Mouse (Mus musculus) embryonic facial prominence, embryonic 10.5 days (tissue): ENCODE measurements at regions not wholly inside any gene's neighbourhood (a gene's known extent, or its start where the extent isn't known, plus 50 kb on each side); places are given as distances from the start of the nearest gene placed in this dataset.
"Not testable (repeated sequence)": the region's sequence is repeated elsewhere in the genome, so short reads cannot be mapped to it uniquely, and the experiment has no call there.

ENCODE experiments used
- DNase-seq: peaks from one replicate; pipeline ENCODE4 v3.0.0-alpha.2; 2017; ENCODE audit warnings: low spot score
- H3K27ac ChIP-seq: fragments of 300-500 bp; sonication (generic); replicated peaks from 2 replicates; pipeline ENCODE4 v1.5.1; 2016; ENCODE audit warnings: mild to moderate bottlenecking
- H3K27me3 ChIP-seq: fragments of 300-500 bp; sonication (generic); replicated peaks from 2 replicates; pipeline ENCODE4 v1.6.1; 2016; ENCODE audit warnings: low read depth, mild to moderate bottlenecking; ENCODE audit not compliant: poor library complexity, severe bottlenecking
- H3K36me3 ChIP-seq: fragments of 300-500 bp; sonication (generic); replicated peaks from 2 replicates; pipeline ENCODE4 v1.6.1; 2016; ENCODE audit warnings: mild to moderate bottlenecking, moderate library complexity
- H3K4me1 ChIP-seq: fragments of 300-500 bp; sonication (generic); 2 replicates; pipeline ENCODE4 v1.6.1; 2016
- H3K4me3 ChIP-seq: fragments of 300-500 bp; sonication (generic); 2 replicates; pipeline ENCODE4 v1.5.1; 2016; ENCODE audit warnings: mild to moderate bottlenecking, moderate library complexity
- H3K9me3 ChIP-seq: fragments of 300-500 bp; sonication (generic); 2 replicates; pipeline ENCODE4 v1.6.1; 2016; ENCODE audit warnings: mild to moderate bottlenecking
- WGBS: fragments of 180-500 bp; shearing (Covaris S2); methylation state at CpG from one replicate; pipeline ENCODE4 v1.1.7; 2016; 5-methylcytosine and 5-hydroxymethylcytosine counted together

- no peaks in the 10 kb centered on the region for H3K9me3 ChIP-seq
- no peak overlapping the region for H3K27ac ChIP-seq
- H3K4me3 ChIP-seq = no peak overlapping the region
- H3K36me3 ChIP-seq = no peaks in the 10 kb centered on the region
- H3K27me3 ChIP-seq = no peaks in the 10 kb centered on the region
- peaks cover 3% of the 10 kb centered on the region; the same call in 1 of the 2 replicates for H3K4me1 ChIP-seq
- DNase-seq = no peak
- WGBS = 82% methylated on average over 4 of the region's 4 CpGs
Observed at GRCm38 (mm10) chr3:79002173-79002848, 284.0 kb downstream of the Rapgef2 start.

DNA sequence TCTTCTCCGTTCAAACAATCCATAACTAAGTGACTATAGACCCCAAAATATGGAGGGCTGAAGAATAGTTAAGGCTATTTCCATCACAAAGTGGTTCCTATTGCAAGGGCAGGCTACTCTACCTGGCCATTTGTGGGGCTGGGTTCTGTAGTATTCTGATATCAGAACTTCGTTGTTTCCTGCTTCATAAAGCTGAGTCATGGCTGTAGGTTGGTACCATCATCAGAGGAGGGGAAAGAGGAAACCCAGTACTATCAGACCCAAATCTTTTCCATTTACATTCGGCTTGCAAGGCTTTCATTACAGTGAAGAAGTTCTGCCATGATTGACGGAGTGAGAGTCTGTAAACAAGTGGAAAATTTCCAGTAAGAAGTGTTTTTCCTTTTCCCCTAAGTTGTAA lies 284.6 kb downstream of the Rapgef2 start:
- Histone ChIP-seq H3K27ac (no peak overlapping the region), H3K9me3 (no peaks in the 10 kb centered on the region), H3K36me3 (no peaks in the 10 kb centered on the region), H3K27me3 (no peaks in the 10 kb centered on the region), H3K4me3 (no peak overlapping the region), H3K4me1 (peaks cover 3% of the 10 kb centered on the region; the same call in 1 of the 2 replicates)
- no peak for DNase-seq
- 90% methylated on average over 4 of the region's 4 CpGs for WGBS

GRCm38 (mm10) chr3:79000293-79000692 lies 286.0 kb downstream of the Rapgef2 start:
- Histone ChIP-seq H3K4me3 (no peak overlapping the region), H3K27me3 (no peaks in the 10 kb centered on the region), H3K36me3 (no peaks in the 10 kb centered on the region), H3K9me3 (no peaks in the 10 kb centered on the region), H3K27ac (no peak overlapping the region), H3K4me1 (peaks cover 3% of the 10 kb centered on the region; the same call in 1 of the 2 replicates)
- 72% methylated on average over 2 of the region's 2 CpGs for WGBS
- no peak for DNase-seq

DNA sequence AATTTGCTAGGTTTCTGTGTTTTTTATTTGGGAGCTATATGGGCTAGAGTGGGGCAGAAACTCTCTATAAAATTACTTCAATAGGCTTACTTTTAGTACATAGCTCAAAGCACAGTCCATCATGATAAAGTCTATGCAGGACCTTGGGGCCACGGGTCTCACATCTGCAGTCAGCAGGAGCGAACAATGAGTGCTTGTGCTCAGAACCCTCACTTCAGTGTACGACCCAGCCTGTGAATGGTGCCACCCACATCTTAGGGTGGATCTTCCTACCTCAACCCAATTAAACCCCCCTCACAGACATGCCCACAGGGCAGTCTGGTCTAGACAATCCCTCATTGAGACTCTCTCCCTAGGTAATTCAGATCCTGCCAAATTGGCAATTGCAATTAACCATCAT lies 286.5 kb downstream of the Rapgef2 start:
- Histone ChIP-seq H3K36me3 (no peaks in the 10 kb centered on the region), H3K27me3 (no peaks in the 10 kb centered on the region), H3K4me1 (peaks cover 3% of the 10 kb centered on the region; the same call in 1 of the 2 replicates), H3K4me3 (no peak overlapping the region), H3K9me3 (no peaks in the 10 kb centered on the region), H3K27ac (no peak overlapping the region)
- no peak for DNase-seq
- 44% methylated on average over 3 of the region's 3 CpGs for WGBS

DNA sequence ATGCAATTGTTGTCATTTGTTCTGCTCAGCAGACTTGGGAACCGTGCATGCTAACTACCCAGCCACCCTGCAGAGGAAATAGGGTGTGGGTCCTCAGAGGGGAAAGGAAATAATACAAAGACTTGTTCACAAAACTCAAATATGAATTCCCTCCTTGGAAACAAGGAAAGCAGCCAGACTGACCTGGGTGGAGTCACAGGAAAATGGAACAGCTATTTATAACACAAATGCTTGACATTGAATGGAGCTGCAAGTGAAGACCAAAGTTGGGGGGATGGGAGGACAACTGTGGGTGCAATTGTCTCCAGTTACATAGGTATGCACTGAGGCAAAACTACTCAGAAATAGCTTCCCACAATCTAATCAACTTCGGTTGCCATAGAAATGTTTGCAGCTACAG lies 298.2 kb downstream of the Rapgef2 start:
- no peak for DNase-seq
- H3K36me3 ChIP-seq = no peaks in the 10 kb centered on the region
- no peaks in the 10 kb centered on the region for H3K4me1 ChIP-seq
- no peak overlapping the region for H3K27ac ChIP-seq
- no peaks in the 10 kb centered on the region for H3K27me3 ChIP-seq
- no peaks in the 10 kb centered on the region for H3K9me3 ChIP-seq
- WGBS = 62% methylated on average over 2 of the region's 2 CpGs
- no peak overlapping the region for H3K4me3 ChIP-seq

- no peak overlapping the region for H3K27ac ChIP-seq
- H3K9me3 ChIP-seq = no peaks in the 10 kb centered on the region
- H3K4me1 ChIP-seq = no peaks in the 10 kb centered on the region
- WGBS = 70% methylated on average over 7 of the region's 7 CpGs
- H3K36me3 ChIP-seq = no peaks in the 10 kb centered on the region
- no peaks in the 10 kb centered on the region for H3K27me3 ChIP-seq
- no peak for DNase-seq
- no peak overlapping the region for H3K4me3 ChIP-seq
Observed at GRCm38 (mm10) chr3:78986726-78987125, 299.6 kb downstream of the Rapgef2 start.

DNA sequence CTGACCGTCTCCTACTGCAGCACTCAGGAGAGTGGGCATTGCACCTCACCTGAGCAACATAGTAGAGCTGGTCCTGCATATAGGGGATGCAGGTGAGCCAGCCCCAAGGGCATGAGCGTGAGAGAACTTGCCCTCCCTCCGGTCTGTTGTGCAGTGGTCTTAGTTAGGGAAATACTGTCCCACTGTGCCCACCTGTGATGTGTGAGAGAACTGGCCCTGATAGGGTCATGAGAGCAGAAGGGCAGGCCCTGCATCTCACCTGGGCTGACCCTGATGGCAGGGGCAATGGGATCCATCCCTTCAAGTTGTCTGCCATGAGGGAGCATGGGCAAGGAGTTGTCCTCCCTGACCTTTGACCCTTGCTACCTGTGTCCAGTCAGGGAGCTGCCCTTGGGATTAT lies 305.3 kb downstream of the Rapgef2 start:
- H3K4me1 ChIP-seq = no peaks in the 10 kb centered on the region
- WGBS = 90% methylated on average over 3 of the region's 3 CpGs
- H3K27me3 ChIP-seq = no peaks in the 10 kb centered on the region
- no peaks in the 10 kb centered on the region for H3K36me3 ChIP-seq
- DNase-seq = no peak
- no peaks in the 10 kb centered on the region for H3K9me3 ChIP-seq
- H3K27ac ChIP-seq = no peak overlapping the region
- no peak overlapping the region for H3K4me3 ChIP-seq

DNA sequence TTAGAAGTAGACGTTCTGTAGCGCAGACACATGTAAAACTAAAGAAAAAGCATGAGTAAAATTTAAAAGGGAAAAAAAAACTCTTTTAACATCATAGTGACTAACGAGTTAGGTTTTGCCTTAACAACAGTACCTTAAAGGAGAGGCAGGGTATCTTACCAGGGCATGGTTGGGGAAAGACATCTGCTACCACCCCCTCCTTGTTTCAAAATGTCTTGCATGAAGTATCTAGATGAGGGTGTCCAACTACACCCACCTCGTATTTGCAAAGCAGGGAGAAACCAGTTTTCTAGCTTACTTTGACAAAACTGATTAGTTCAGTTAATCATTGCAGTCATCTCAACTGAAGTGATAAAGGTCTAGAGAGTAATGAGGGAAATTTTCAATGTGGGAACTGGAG lies 307.5 kb downstream of the Rapgef2 start:
- H3K27ac ChIP-seq = no peak overlapping the region
- no peaks in the 10 kb centered on the region for H3K9me3 ChIP-seq
- WGBS = 87% methylated on average over 4 of the region's 4 CpGs

GRCm38 (mm10) chr3:78966683-78967549 lies 319.4 kb downstream of the Rapgef2 start:
- H3K36me3 ChIP-seq, H3K9me3 ChIP-seq, H3K4me1 ChIP-seq: not testable (repeated sequence)
- peak; percentile 43 for DNase-seq
- Histone ChIP-seq H3K4me3 (peak overlapping the region; percentile 59), H3K27ac (peak overlapping the region; percentile 79), H3K27me3 (peaks cover 12% of the 10 kb centered on the region)
- 4% methylated on average over 53 of the region's 57 CpGs for WGBS

More for the DNA sequence above, 307.5 kb downstream of the Rapgef2 start:
- Histone ChIP-seq H3K36me3 (no peaks in the 10 kb centered on the region), H3K27me3 (no peaks in the 10 kb centered on the region), H3K4me3 (no peak overlapping the region), H3K4me1 (no peaks in the 10 kb centered on the region)
- DNase-seq = no peak

- WGBS = 87% methylated on average over 9 of the region's 9 CpGs
- H3K9me3 ChIP-seq = no peaks in the 10 kb centered on the region
- peaks cover 12% of the 10 kb centered on the region for H3K27me3 ChIP-seq
- no peak for DNase-seq
- no peak overlapping the region for H3K27ac ChIP-seq
- H3K4me1 ChIP-seq = no peaks in the 10 kb centered on the region
- H3K4me3 ChIP-seq = no peak overlapping the region
- no peaks in the 10 kb centered on the region for H3K36me3 ChIP-seq
Observed at GRCm38 (mm10) chr3:78964231-78964858, 322.0 kb downstream of the Rapgef2 start.

- Histone ChIP-seq H3K27me3 (no peaks in the 10 kb centered on the region), H3K4me3 (no peak overlapping the region), H3K4me1 (no peaks in the 10 kb centered on the region), H3K9me3 (no peaks in the 10 kb centered on the region), H3K27ac (no peak overlapping the region), H3K36me3 (no peaks in the 10 kb centered on the region)
- 23% methylated on average over 1 of the region's 1 CpGs for WGBS
- no peak for DNase-seq
Observed at GRCm38 (mm10) chr3:78958781-78959180, 327.5 kb downstream of the Rapgef2 start.

- Histone ChIP-seq H3K27ac (no peak overlapping the region), H3K36me3 (no peaks in the 10 kb centered on the region), H3K27me3 (no peaks in the 10 kb centered on the region), H3K4me1 (no peaks in the 10 kb centered on the region), H3K4me3 (no peak overlapping the region), H3K9me3 (no peaks in the 10 kb centered on the region)
- DNase-seq = no peak
- 80% methylated on average over 7 of the region's 7 CpGs for WGBS
Observed at GRCm38 (mm10) chr3:78955364-78955763, 331.0 kb downstream of the Rapgef2 start.
